ENCODE assay signal across 9 mouse cellular contexts in the genomic region with DNA sequence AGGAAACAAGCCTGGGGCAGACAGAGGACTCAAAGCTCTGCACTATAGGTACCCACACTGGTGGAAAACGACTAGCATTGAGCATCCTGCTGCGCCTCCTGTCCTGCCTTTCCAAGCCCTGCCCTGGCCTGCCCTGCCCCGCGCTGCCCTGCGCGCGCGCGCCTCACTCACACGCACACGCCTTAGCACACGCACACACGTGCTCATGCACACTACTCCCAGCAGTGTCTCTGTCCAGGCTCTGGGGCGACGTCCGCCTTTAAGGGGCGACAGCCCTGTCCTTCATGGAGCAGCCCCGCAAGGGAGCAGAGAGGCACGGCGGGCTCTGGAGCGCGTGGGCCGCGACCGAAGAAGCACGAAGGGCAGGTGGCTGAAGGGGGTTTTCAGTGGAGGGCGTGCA. TPM values are rescaled to one million over a fixed set of nuclear protein-coding genes. Genes with fewer than 3 reads are reported as not detected.
DNase-seq lines count a peak whose midpoint lies in the region; ATAC-seq lines count a peak whose summit lies in the region.
"Had no signal": no experiment of that assay in that cellular context is flagged by ENCODE, and none has a peak within 500 bp of the region (broad histone marks: within the 10 kb centered on the region; RNA-seq: fewer than 3 reads in every experiment).

No protein-coding gene starts in this region.

- peak overlapping the region; percentile 89 for H3K27ac ChIP-seq in embryonic facial prominence, embryonic 13.5 days
- H3K27ac ChIP-seq in intestine, embryonic 14.5 days (ENCODE audit: low read depth) = no peak overlapping the region
- peak overlapping the region; percentile 97 for H3K27ac ChIP-seq in midbrain, embryonic 16.5 days (ENCODE audit: low read length)

- WGBS in embryonic facial prominence, embryonic 13.5 days = under 1% methylated on average over 27 of the region's 27 CpGs
- WGBS in intestine, embryonic 14.5 days = 2% methylated on average over 26 of the region's 27 CpGs
- WGBS in midbrain, embryonic 16.5 days = under 1% methylated on average over 27 of the region's 27 CpGs

- peak overlapping the region; percentile 79 for H3K9ac ChIP-seq in embryonic facial prominence, embryonic 13.5 days
- H3K9ac ChIP-seq in intestine, embryonic 14.5 days (ENCODE audit: low read length) = no peak overlapping the region
- peak overlapping the region; percentile 91 for H3K9ac ChIP-seq in midbrain, embryonic 16.5 days (ENCODE audit: low read depth, low read length)

- no peaks in the 10 kb centered on the region for H3K9me3 ChIP-seq in embryonic facial prominence, embryonic 13.5 days
- H3K9me3 ChIP-seq in intestine, embryonic 14.5 days (ENCODE audit: control insufficient read depth, low read length) = no peaks in the 10 kb centered on the region
- H3K9me3 ChIP-seq in midbrain, embryonic 16.5 days (replicated peaks; ENCODE audit: control insufficient read depth, low read length, poor library complexity, severe bottlenecking) = no peaks in the 10 kb centered on the region

- H3K27me3 ChIP-seq in embryonic facial prominence, embryonic 13.5 days = peaks cover 68% of the 10 kb centered on the region
- peaks cover 77% of the 10 kb centered on the region for H3K27me3 ChIP-seq in intestine, embryonic 14.5 days (replicated peaks; ENCODE audit: control insufficient read depth, insufficient read depth, low read length)
- no peaks in the 10 kb centered on the region for H3K27me3 ChIP-seq in midbrain, embryonic 16.5 days (ENCODE audit: control insufficient read depth, insufficient read depth, low read depth, low read length)

- DNase-seq in left cerebral cortex, adult 18-20 months (ENCODE audit: low spot score in 2 of 2) = peak; percentile 44 to 52
- no peak for DNase-seq in left cerebral cortex, postnatal 14 days (ENCODE audit: low spot score in 2 of 2)
- DNase-seq in intestine, embryonic 14.5 days (ENCODE audit: low spot score) = no peak
- no peak for DNase-seq in spleen, adult 18-20 months
- DNase-seq in adrenal gland, postnatal 25 days = no peak
- no peak for DNase-seq in ovary, adult 18-20 months (ENCODE audit: low spot score)

- peak overlapping the region; percentile 88 for H3K4me2 ChIP-seq in embryonic facial prominence, embryonic 13.5 days
- peak overlapping the region; percentile 55 for H3K4me2 ChIP-seq in intestine, embryonic 14.5 days (ENCODE audit: low read length)
- H3K4me2 ChIP-seq in midbrain, embryonic 16.5 days (ENCODE audit: low read length) = peak overlapping the region; percentile 97

- no peaks in the 10 kb centered on the region for H3K36me3 ChIP-seq in embryonic facial prominence, embryonic 13.5 days
- no peaks in the 10 kb centered on the region for H3K36me3 ChIP-seq in intestine, embryonic 14.5 days (ENCODE audit: control insufficient read depth, insufficient read depth, low read length)
- no peaks in the 10 kb centered on the region for H3K36me3 ChIP-seq in midbrain, embryonic 16.5 days (ENCODE audit: control insufficient read depth, insufficient read depth, low read length)

- peaks cover 32% of the 10 kb centered on the region for H3K4me1 ChIP-seq in embryonic facial prominence, embryonic 13.5 days
- H3K4me1 ChIP-seq in intestine, embryonic 14.5 days (replicated peaks; ENCODE audit: control insufficient read depth, insufficient read depth, low read length) = peaks cover 5% of the 10 kb centered on the region
- H3K4me1 ChIP-seq in midbrain, embryonic 16.5 days (ENCODE audit: control insufficient read depth, insufficient read depth, low read length) = peaks cover 36% of the 10 kb centered on the region

- peak overlapping the region; percentile 50 for H3K4me3 ChIP-seq in embryonic facial prominence, embryonic 13.5 days
- H3K4me3 ChIP-seq in intestine, embryonic 14.5 days (ENCODE audit: low read depth, low read length) = peak overlapping the region; percentile 36
- H3K4me3 ChIP-seq in midbrain, embryonic 16.5 days (ENCODE audit: low read depth, low read length) = peak overlapping the region; percentile 69

- no peak; the same call in 1 of the 2 replicates for ATAC-seq in embryonic facial prominence, embryonic 13.5 days (ENCODE audit: insufficient number of reproducible peaks, insufficient read depth, low FRiP score, low TSS enrichment, low read depth)
- peak; percentile 50; the same call in 1 of the 2 replicates for ATAC-seq in intestine, embryonic 14.5 days (replicated peaks; ENCODE audit: low FRiP score, low TSS enrichment, low read depth)
- peak; percentile 64 for ATAC-seq in midbrain, embryonic 16.5 days

- intact Hi-C loops in left cerebral cortex, postnatal 14 days (cut with DNase I) = no loop called here

RNA-seq across cellular contexts. Expression of gene Pou3f3, which starts 11.2 kb away (rescaled TPM):
- total RNA-seq in left cerebral cortex, adult 18-20 months (2021) = 10 to 100 TPM; 57.7 to 58.2 TPM
- 10 to 100 TPM; 58.7 to 61.9 TPM for total RNA-seq in left cerebral cortex, postnatal 14 days (2021)
- 11.4 and 13.4 TPM in 2 replicates for polyA plus RNA-seq in embryonic facial prominence, embryonic 13.5 days (2015; fragmentation: Nextera tagmentation; extraction: Ambion mirVana)
- 0.24 and 0.28 TPM in 2 replicates for polyA plus RNA-seq in intestine, embryonic 14.5 days (2014; fragmentation: Nextera tagmentation; extraction: Ambion mirVana)
- polyA plus RNA-seq in midbrain, embryonic 16.5 days (2015; fragmentation: Nextera tagmentation; extraction: Ambion mirVana) = 14.3 and 14.9 TPM in 2 replicates
- 0.09 TPM in 1 of 2 replicates, not detected in the other for total RNA-seq in adrenal gland, postnatal 25 days (2021)
- total RNA-seq: liver, adult 2 months had no signal
- polyA plus RNA-seq: liver, adult 2 months had no signal

Comparison
In these comparisons a context has a peak if more than half of its experiments do, and no peak if none do; other contexts are left out.
1. DNase-seq: peak in left cerebral cortex, adult 18-20 months (2 of 2); none in left cerebral cortex, postnatal 14 days (0 of 2), intestine, embryonic 14.5 days (single experiment), spleen, adult 18-20 months (0 of 2), adrenal gland, postnatal 25 days (single experiment) and ovary, adult 18-20 months (single experiment).
2. RNA of gene Pou3f3, which starts 11.2 kb away (total RNA-seq): 58.7 to 61.9 TPM in left cerebral cortex, postnatal 14 days and 57.7 to 58.2 TPM in left cerebral cortex, adult 18-20 months; 0.09 TPM in adrenal gland, postnatal 25 days; every median in the first group is over 10 times any median in the second.
3. Peak in every context shown above with its lines, with median percentiles within 50 percentile points of each other: H3K4me2 ChIP-seq and H3K4me3 ChIP-seq.